Comparison of ENCODE assay signal across 8 mouse cellular contexts in the genomic region with DNA sequence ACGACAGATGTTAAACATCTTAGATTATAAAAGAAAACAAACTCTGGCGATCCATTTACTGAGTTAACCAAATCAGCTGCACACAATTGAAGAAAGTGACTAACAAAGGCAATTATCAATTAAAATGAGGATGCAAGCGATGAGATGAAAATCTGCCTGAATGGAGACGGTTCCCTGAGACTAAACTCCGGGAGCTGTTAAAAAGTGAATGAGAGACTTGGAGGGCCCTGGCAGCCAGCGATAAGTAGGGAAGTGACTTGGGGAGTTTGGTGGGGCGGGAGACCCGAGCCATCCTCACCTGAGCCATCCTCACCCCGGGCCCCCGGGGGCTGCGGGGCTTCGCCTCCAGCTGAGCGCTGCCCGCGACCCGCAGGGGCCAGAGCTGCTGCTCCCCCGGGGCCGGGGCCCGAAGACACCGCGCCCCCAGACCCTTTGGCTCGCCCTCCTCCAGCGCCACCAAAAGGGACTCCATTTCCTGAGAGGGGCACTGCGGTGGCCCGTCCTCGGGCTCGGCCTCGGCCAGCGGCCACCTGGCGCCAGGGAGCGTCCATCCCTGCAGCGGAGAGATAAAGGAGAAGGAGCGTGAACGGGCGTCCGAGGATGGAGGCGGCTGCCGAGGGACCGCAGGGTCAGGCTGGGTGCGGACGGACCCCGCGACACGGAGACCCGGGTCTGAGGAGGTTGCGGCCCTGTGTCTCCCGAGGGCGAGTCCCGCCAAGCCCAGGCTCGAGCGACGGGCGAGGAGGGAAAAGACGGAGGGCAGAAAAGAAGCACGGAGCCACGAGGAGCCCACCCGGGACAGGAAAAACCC. TPM values are rescaled to one million over a fixed set of nuclear protein-coding genes. Genes with fewer than 3 reads are reported as not detected.
DNase-seq lines count a peak whose midpoint lies in the region; ATAC-seq and TF ChIP-seq lines count a peak whose summit lies in the region.

No protein-coding gene starts in this region.

- no peak for TF ChIP-seq EP300 in heart, postnatal 0 days (IDR thresholded peaks at IDR 0.05; ENCODE audit: low read depth)

- no peak for TF ChIP-seq CTCF in layer of hippocampus, adult 2 months (conservative IDR thresholded peaks at IDR 0.05)
- no peak for TF ChIP-seq CTCF in heart, postnatal 0 days (IDR thresholded peaks at IDR 0.05; ENCODE audit: low read depth)

- H3K4me3 ChIP-seq in layer of hippocampus, adult 2 months: peak overlapping the region; percentile 76
- H3K4me3 ChIP-seq in embryonic facial prominence, embryonic 15.5 days (replicated peaks): peak overlapping the region; percentile 93
- H3K4me3 ChIP-seq in heart, postnatal 0 days (ENCODE audit: low read depth, low read length): peak overlapping the region; percentile 65
- H3K4me3 ChIP-seq in liver, embryonic 11.5 days (ENCODE audit: low read depth, low read length): peak overlapping the region; percentile 94
- peak overlapping the region; percentile 96 for H3K4me3 ChIP-seq in neural tube, embryonic 15.5 days (replicated peaks)

- H3K27me3 ChIP-seq in embryonic facial prominence, embryonic 15.5 days: no peaks in the 10 kb centered on the region
- H3K27me3 ChIP-seq in heart, postnatal 0 days (ENCODE audit: control insufficient read depth, insufficient read depth, low read length): no peaks in the 10 kb centered on the region
- no peaks in the 10 kb centered on the region for H3K27me3 ChIP-seq in liver, embryonic 11.5 days (replicated peaks; ENCODE audit: control insufficient read depth, insufficient read depth, low read length)
- no peaks in the 10 kb centered on the region for H3K27me3 ChIP-seq in neural tube, embryonic 15.5 days (replicated peaks)

- ATAC-seq in embryonic facial prominence, embryonic 15.5 days (ENCODE audit: insufficient number of reproducible peaks, low FRiP score, low TSS enrichment, low read depth): peak; percentile 75
- peak; percentile 61 for ATAC-seq in heart, postnatal 0 days (ENCODE audit: insufficient read depth, low read depth)
- ATAC-seq in liver, embryonic 11.5 days (replicated peaks; ENCODE audit: low FRiP score): peak; percentile 73
- ATAC-seq in neural tube, embryonic 15.5 days (ENCODE audit: low FRiP score): peak; percentile 81

- under 1% methylated on average over 52 of the region's 57 CpGs for WGBS in embryonic facial prominence, embryonic 15.5 days
- under 1% methylated on average over 57 of the region's 57 CpGs for WGBS in heart, postnatal 0 days
- under 1% methylated on average over 56 of the region's 57 CpGs for WGBS in liver, embryonic 11.5 days
- WGBS in neural tube, embryonic 15.5 days: 2% methylated on average over 57 of the region's 57 CpGs

- H3K27ac ChIP-seq in layer of hippocampus, adult 2 months: peak overlapping the region; percentile 85
- peak overlapping the region; percentile 68 for H3K27ac ChIP-seq in embryonic facial prominence, embryonic 15.5 days (replicated peaks)
- H3K27ac ChIP-seq in heart, postnatal 0 days (ENCODE audit: low read depth): no peak overlapping the region
- H3K27ac ChIP-seq in liver, embryonic 11.5 days (ENCODE audit: low read depth, low read length): peak overlapping the region; percentile 62
- H3K27ac ChIP-seq in neural tube, embryonic 15.5 days (replicated peaks): peak overlapping the region; percentile 82

- H3K4me2 ChIP-seq in embryonic facial prominence, embryonic 15.5 days (replicated peaks): peak overlapping the region; percentile 77
- H3K4me2 ChIP-seq in heart, postnatal 0 days (ENCODE audit: low read depth, low read length): peak overlapping the region; percentile 97
- H3K4me2 ChIP-seq in liver, embryonic 11.5 days: peak overlapping the region; percentile 95
- H3K4me2 ChIP-seq in neural tube, embryonic 15.5 days: peak overlapping the region; percentile 89

- H3K4me1 ChIP-seq in embryonic facial prominence, embryonic 15.5 days: peaks cover 6% of the 10 kb centered on the region; the same call in 1 of the 2 replicates
- peaks cover 10% of the 10 kb centered on the region; the same call in 1 of the 2 replicates for H3K4me1 ChIP-seq in heart, postnatal 0 days (ENCODE audit: control insufficient read depth, insufficient read depth)
- H3K4me1 ChIP-seq in liver, embryonic 11.5 days (replicated peaks; ENCODE audit: control insufficient read depth, insufficient read depth, low read length): peaks cover 4% of the 10 kb centered on the region
- H3K4me1 ChIP-seq in neural tube, embryonic 15.5 days: peaks cover 17% of the 10 kb centered on the region

- DNase-seq in layer of hippocampus, adult 2 months (ENCODE audit: low spot score in 2 of 2): no peak
- no peak for DNase-seq in layer of hippocampus, adult 9-10 months (ENCODE audit: low spot score)
- peak; percentile 21 for DNase-seq in R1 (ENCODE audit: low read depth, low spot score)
- peak; percentile 27 for DNase-seq in heart, postnatal 0 days (ENCODE audit: low spot score)
- no peak for DNase-seq in liver, embryonic 11.5 days (ENCODE audit: low spot score)
- DNase-seq in Muller cell, postnatal 12 days (ENCODE audit: inconsistent ontology term): no peak

- peak overlapping the region; percentile 91 for H3K9ac ChIP-seq in embryonic facial prominence, embryonic 15.5 days
- peak overlapping the region; percentile 70 for H3K9ac ChIP-seq in heart, postnatal 0 days (replicated peaks; ENCODE audit: low read depth, low read length)
- peak overlapping the region; percentile 89 for H3K9ac ChIP-seq in liver, embryonic 11.5 days (ENCODE audit: low read depth, low read length)
- peak overlapping the region; percentile 90 for H3K9ac ChIP-seq in neural tube, embryonic 15.5 days (replicated peaks)

- no peaks in the 10 kb centered on the region for H3K9me3 ChIP-seq in embryonic facial prominence, embryonic 15.5 days (replicated peaks)
- H3K9me3 ChIP-seq in heart, postnatal 0 days (replicated peaks; ENCODE audit: control insufficient read depth, low read length): no peaks in the 10 kb centered on the region
- no peaks in the 10 kb centered on the region for H3K9me3 ChIP-seq in liver, embryonic 11.5 days (ENCODE audit: control insufficient read depth, low read length)
- H3K9me3 ChIP-seq in neural tube, embryonic 15.5 days (replicated peaks): no peaks in the 10 kb centered on the region

- peaks cover 9% of the 10 kb centered on the region; the same call in 1 of the 2 replicates for H3K36me3 ChIP-seq in embryonic facial prominence, embryonic 15.5 days
- H3K36me3 ChIP-seq in heart, postnatal 0 days (replicated peaks; ENCODE audit: control insufficient read depth, insufficient read depth, low read length): peaks cover 5% of the 10 kb centered on the region; the same call in 1 of the 2 replicates
- no peaks in the 10 kb centered on the region for H3K36me3 ChIP-seq in liver, embryonic 11.5 days (ENCODE audit: control insufficient read depth, insufficient read depth, low read length)
- no peaks in the 10 kb centered on the region for H3K36me3 ChIP-seq in neural tube, embryonic 15.5 days

RNA-seq across cellular contexts. Expression of gene Nfxl1, which starts 0.6 kb away (rescaled TPM):
- total RNA-seq in layer of hippocampus, adult 2 months (2021): 10 to 100 TPM; 12.8 to 20.6 TPM
- 16.8 and 19.4 TPM in 2 replicates for polyA plus RNA-seq in embryonic facial prominence, embryonic 15.5 days (2015; fragmentation: Nextera tagmentation; extraction: Ambion mirVana)
- total RNA-seq in heart, postnatal 0 days (2014; rRNA removed; ENCODE audit: low replicate concordance): 6.3 and 8.4 TPM in 2 replicates
- 4.3 and 4.9 TPM in 2 replicates for polyA plus RNA-seq in heart, postnatal 0 days (2015; fragmentation: Nextera tagmentation; extraction: Ambion mirVana)
- polyA plus RNA-seq in liver, embryonic 11.5 days (2014; fragmentation: Nextera tagmentation; extraction: Ambion mirVana): 14.7 and 15.4 TPM in 2 replicates
- 10.7 and 12.5 TPM in 2 replicates for polyA plus RNA-seq in neural tube, embryonic 15.5 days (2015; fragmentation: Nextera tagmentation; extraction: Ambion mirVana)

RNA-seq across cellular contexts. Expression of gene Zar1, which starts 22.1 kb away (rescaled TPM):
- total RNA-seq in layer of hippocampus, adult 2 months (2021): under 1 TPM in 1 of 2 experiments, not detected in 1; 0.38 TPM
- 0.88 and 1.0 TPM in 2 replicates for polyA plus RNA-seq in embryonic facial prominence, embryonic 15.5 days (2015; fragmentation: Nextera tagmentation; extraction: Ambion mirVana)
- total RNA-seq in heart, postnatal 0 days (2014; rRNA removed; ENCODE audit: low replicate concordance): not detected in 2 replicates
- not detected in 2 replicates for polyA plus RNA-seq in heart, postnatal 0 days (2015; fragmentation: Nextera tagmentation; extraction: Ambion mirVana)
- 0.53 TPM in 1 of 2 replicates, not detected in the other for polyA plus RNA-seq in liver, embryonic 11.5 days (2014; fragmentation: Nextera tagmentation; extraction: Ambion mirVana)
- polyA plus RNA-seq in neural tube, embryonic 15.5 days (2015; fragmentation: Nextera tagmentation; extraction: Ambion mirVana): 5.4 and 6.6 TPM in 2 replicates

RNA-seq across cellular contexts. Expression of gene Gm5868, which starts 28.4 kb away (rescaled TPM):
- total RNA-seq in layer of hippocampus, adult 2 months (2021): under 1 TPM in 1 of 2 experiments, not detected in 1; 0.42 TPM
- polyA plus RNA-seq in embryonic facial prominence, embryonic 15.5 days (2015; fragmentation: Nextera tagmentation; extraction: Ambion mirVana): 0.47 and 0.76 TPM in 2 replicates
- not detected in 2 replicates for total RNA-seq in heart, postnatal 0 days (2014; rRNA removed; ENCODE audit: low replicate concordance)
- not detected in 2 replicates for polyA plus RNA-seq in heart, postnatal 0 days (2015; fragmentation: Nextera tagmentation; extraction: Ambion mirVana)
- 0.80 and 0.90 TPM in 2 replicates for polyA plus RNA-seq in liver, embryonic 11.5 days (2014; fragmentation: Nextera tagmentation; extraction: Ambion mirVana)
- polyA plus RNA-seq in neural tube, embryonic 15.5 days (2015; fragmentation: Nextera tagmentation; extraction: Ambion mirVana): 6.9 and 8.5 TPM in 2 replicates

RNA-seq across cellular contexts. Expression of gene Corin, which starts 54.6 kb away (rescaled TPM):
- total RNA-seq in layer of hippocampus, adult 2 months (2021): under 1 TPM; 0.15 to 0.28 TPM
- polyA plus RNA-seq in embryonic facial prominence, embryonic 15.5 days (2015; fragmentation: Nextera tagmentation; extraction: Ambion mirVana): 4.3 and 4.4 TPM in 2 replicates
- 64.5 and 102 TPM in 2 replicates for total RNA-seq in heart, postnatal 0 days (2014; rRNA removed; ENCODE audit: low replicate concordance)
- polyA plus RNA-seq in heart, postnatal 0 days (2015; fragmentation: Nextera tagmentation; extraction: Ambion mirVana): 36.1 and 36.8 TPM in 2 replicates
- 2.7 and 3.1 TPM in 2 replicates for polyA plus RNA-seq in liver, embryonic 11.5 days (2014; fragmentation: Nextera tagmentation; extraction: Ambion mirVana)
- polyA plus RNA-seq in neural tube, embryonic 15.5 days (2015; fragmentation: Nextera tagmentation; extraction: Ambion mirVana): 1.1 and 1.6 TPM in 2 replicates

Comparison
In these comparisons a context has a peak if more than half of its experiments do, and no peak if none do; other contexts are left out.
1. DNase-seq: peak in R1 (single experiment) and heart, postnatal 0 days (single experiment); none in layer of hippocampus, adult 2 months (0 of 2), layer of hippocampus, adult 9-10 months (single experiment), liver, embryonic 11.5 days (single experiment) and Muller cell, postnatal 12 days (single experiment).
2. Peak in every context shown above with its lines, with median percentiles within 50 percentile points of each other: H3K4me3 ChIP-seq, ATAC-seq, H3K4me2 ChIP-seq and H3K9ac ChIP-seq.